Mouse (Mus musculus): ENCODE measurements at regions not wholly inside any gene's neighbourhood (a gene's known extent, or its start where the extent isn't known, plus 50 kb on each side); places are given as distances from the start of the nearest gene placed in this dataset.

DNA sequence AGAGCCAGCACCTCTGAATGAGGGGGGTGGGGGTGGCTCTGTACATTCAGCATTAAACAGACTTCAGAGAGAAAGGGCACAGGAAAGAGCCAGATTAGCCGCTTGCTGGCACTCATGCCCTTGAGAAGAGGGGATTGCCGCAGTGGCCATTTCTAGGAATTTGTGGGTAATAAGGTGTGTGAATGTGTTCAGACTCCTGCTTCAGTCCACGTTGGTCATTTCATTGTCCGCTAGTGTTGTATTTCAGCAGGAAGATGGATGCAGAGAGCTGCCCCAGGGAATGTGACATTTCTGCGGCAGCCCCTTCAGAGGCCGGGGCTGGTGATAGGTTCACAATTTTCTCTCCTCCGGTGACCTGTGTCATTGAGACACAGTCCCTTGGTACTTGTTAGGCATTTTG lies 247.1 kb upstream of the Kcnab2 start:
- H3K4me1 ChIP-seq (ENCODE audit: control insufficient read depth in 1 of 2, insufficient read depth in 2 of 2): no peaks in the 10 kb centered on the region
- no peaks in the 10 kb centered on the region for H3K27me3 ChIP-seq (replicated peaks)
- DNase-seq (ENCODE audit: extremely low read depth): no peak
- no peak overlapping the region for H3K27ac ChIP-seq (ENCODE audit: insufficient read depth, low read depth)
- in situ Hi-C loops (cut with MboI; ENCODE audit: low pct_ligation_motif_present, low pct_unique_long_range_greater_than_20kb, low sequenced_read_pairs) (no loop called here), dilution Hi-C loops (cut with MboI; ENCODE audit: extremely low pct_ligation_motif_present, extremely low pct_unique_long_range_greater_than_20kb, low sequenced_read_pairs) (no loop called here)
- no peak overlapping the region for H3K4me2 ChIP-seq (ENCODE audit: insufficient read depth, low read depth, poor library complexity, severe bottlenecking)
- no peaks in the 10 kb centered on the region for H3K36me3 ChIP-seq (replicated peaks in 1 of 2; ENCODE audit: control insufficient read depth in 1 of 2, insufficient read depth in 1 of 2, low read length in 1 of 2)
- no peak overlapping the region for H3K9ac ChIP-seq (ENCODE audit: insufficient read depth, low read depth)
- H3K79me2 ChIP-seq (replicated peaks; ENCODE audit: control insufficient read depth, extremely low read depth, insufficient read depth, poor library complexity, severe bottlenecking): no peaks in the 10 kb centered on the region
- no peak overlapping the region for H3K4me3 ChIP-seq (replicated peaks in 1 of 3; ENCODE audit: low read depth in 2 of 3, low read length in 2 of 3, poor library complexity in 1 of 3)
- H3K9me3 ChIP-seq (replicated peaks; ENCODE audit: low read length): peaks cover 92% of the 10 kb centered on the region
- TF ChIP-seq SMC3 (IDR thresholded peaks at IDR 0.05; ENCODE audit: low read depth, low read length): no peak
- no peak for TF ChIP-seq MYC (IDR thresholded peaks at IDR 0.05; ENCODE audit: low read depth, low read length)
- no peak for TF ChIP-seq HCFC1 (IDR thresholded peaks at IDR 0.05; ENCODE audit: low read depth, low read length)

- dilution Hi-C loops (cut with MboI; ENCODE audit: extremely low pct_ligation_motif_present, extremely low pct_unique_long_range_greater_than_20kb, low sequenced_read_pairs) (no loop called here), in situ Hi-C loops (cut with MboI; ENCODE audit: low pct_ligation_motif_present, low pct_unique_long_range_greater_than_20kb, low sequenced_read_pairs) (no loop called here)
- Histone ChIP-seq H3K4me2 (ENCODE audit: insufficient read depth, low read depth, poor library complexity, severe bottlenecking) (no peak overlapping the region), H3K79me2 (replicated peaks; ENCODE audit: control insufficient read depth, extremely low read depth, insufficient read depth, poor library complexity, severe bottlenecking) (no peaks in the 10 kb centered on the region), H3K27me3 (replicated peaks) (no peaks in the 10 kb centered on the region), H3K4me3 (replicated peaks in 1 of 3; ENCODE audit: low read depth in 2 of 3, low read length in 2 of 3, poor library complexity in 1 of 3) (no peak overlapping the region), H3K9ac (ENCODE audit: insufficient read depth, low read depth) (no peak overlapping the region), H3K4me1 (ENCODE audit: control insufficient read depth in 1 of 2, insufficient read depth in 2 of 2) (no peaks in the 10 kb centered on the region), H3K9me3 (replicated peaks; ENCODE audit: low read length) (peaks cover 93% of the 10 kb centered on the region), H3K36me3 (replicated peaks in 1 of 2; ENCODE audit: control insufficient read depth in 1 of 2, insufficient read depth in 1 of 2, low read length in 1 of 2) (no peaks in the 10 kb centered on the region), H3K27ac (ENCODE audit: insufficient read depth, low read depth) (no peak overlapping the region)
- no peak for TF ChIP-seq E2F4 (IDR thresholded peaks at IDR 0.05; ENCODE audit: insufficient replicate concordance, low read depth, low read length)
- no peak for TF ChIP-seq ZMIZ1 (IDR thresholded peaks at IDR 0.05; ENCODE audit: low read depth, low read length)
- no peak for TF ChIP-seq NRF1 (IDR thresholded peaks at IDR 0.05; ENCODE audit: low read depth, low read length)
- no peak for TF ChIP-seq CTCF (conservative IDR thresholded peaks at IDR 0.05 in 1 of 2, IDR thresholded peaks at IDR 0.05 in 1 of 2; ENCODE audit: low read depth in 2 of 2, low read length in 2 of 2)
- TF ChIP-seq MAZ (IDR thresholded peaks at IDR 0.05; ENCODE audit: low read depth, low read length): no peak
- no peak for TF ChIP-seq ELF1 (IDR thresholded peaks at IDR 0.05; ENCODE audit: low read depth, low read length)
- no peak for DNase-seq (ENCODE audit: extremely low read depth)
Observed at GRCm38 (mm10) chr4:152724026-152724425, 246.4 kb upstream of the Kcnab2 start.

DNA sequence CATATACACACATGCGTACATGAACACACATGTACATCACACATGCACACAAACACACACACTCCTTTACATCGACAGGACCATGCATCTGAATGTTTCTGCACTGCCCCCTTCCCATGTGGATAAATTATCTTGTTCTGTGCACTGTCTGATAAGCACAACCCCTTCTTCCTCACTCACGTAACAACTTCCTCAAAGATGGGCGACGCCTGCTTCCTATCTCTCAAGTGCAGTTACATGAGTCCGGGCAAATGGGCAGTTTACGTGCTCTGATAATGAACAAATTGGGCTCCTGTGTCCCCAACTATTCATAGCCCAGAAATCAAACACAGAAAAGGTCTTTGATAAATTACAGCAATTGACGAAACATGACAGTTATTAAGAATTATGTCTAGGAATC lies 242.9 kb upstream of the Kcnab2 start:
- Histone ChIP-seq H3K27me3 (replicated peaks) (no peaks in the 10 kb centered on the region), H3K4me1 (ENCODE audit: control insufficient read depth in 1 of 2, insufficient read depth in 2 of 2) (no peaks in the 10 kb centered on the region), H3K27ac (ENCODE audit: insufficient read depth, low read depth) (no peak overlapping the region), H3K79me2 (replicated peaks; ENCODE audit: control insufficient read depth, extremely low read depth, insufficient read depth, poor library complexity, severe bottlenecking) (no peaks in the 10 kb centered on the region), H3K9ac (ENCODE audit: insufficient read depth, low read depth) (no peak overlapping the region), H3K4me3 (replicated peaks in 1 of 3; ENCODE audit: low read depth in 2 of 3, low read length in 2 of 3, poor library complexity in 1 of 3) (no peak overlapping the region), H3K4me2 (ENCODE audit: insufficient read depth, low read depth, poor library complexity, severe bottlenecking) (no peak overlapping the region), H3K36me3 (replicated peaks in 1 of 2; ENCODE audit: control insufficient read depth in 1 of 2, insufficient read depth in 1 of 2, low read length in 1 of 2) (no peaks in the 10 kb centered on the region), H3K9me3 (replicated peaks; ENCODE audit: low read length) (peaks cover 96% of the 10 kb centered on the region)
- no peak for TF ChIP-seq TBP (conservative IDR thresholded peaks at IDR 0.05; ENCODE audit: low read depth, low read length)
- no peak for TF ChIP-seq MYC (IDR thresholded peaks at IDR 0.05; ENCODE audit: low read depth, low read length)
- no peak for TF ChIP-seq ETS1 (conservative IDR thresholded peaks at IDR 0.05; ENCODE audit: low read depth, low read length)
- TF ChIP-seq POLR2AphosphoS2 (IDR thresholded peaks at IDR 0.05; ENCODE audit: low read depth, low read length): no peak
- TF ChIP-seq MEF2A (IDR thresholded peaks at IDR 0.05; ENCODE audit: borderline replicate concordance, low read depth, low read length): no peak
- dilution Hi-C loops (cut with MboI; ENCODE audit: extremely low pct_ligation_motif_present, extremely low pct_unique_long_range_greater_than_20kb, low sequenced_read_pairs): no loop called here
- no peak for DNase-seq (ENCODE audit: extremely low read depth)
- in situ Hi-C loops (cut with MboI; ENCODE audit: low pct_ligation_motif_present, low pct_unique_long_range_greater_than_20kb, low sequenced_read_pairs): no loop called here
